Mouse (Mus musculus): ENCODE results near the gene Pced1b.

DNA sequence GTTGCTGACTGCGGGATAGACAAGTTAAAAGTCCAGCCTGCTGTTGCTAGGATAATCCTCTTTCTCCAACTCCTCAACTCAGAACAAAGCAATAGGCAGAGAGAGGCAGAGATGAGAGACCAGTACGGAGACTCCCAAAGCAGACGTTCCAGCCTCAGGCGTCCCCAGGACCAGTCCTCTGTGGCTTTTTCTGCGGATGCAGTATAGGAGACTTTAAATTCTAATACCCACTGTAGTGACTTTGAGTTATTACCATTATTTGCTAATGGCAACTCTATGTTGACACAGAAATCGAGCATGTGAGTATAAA lies 35.6 kb downstream of the Pced1b start:
- TF ChIP-seq CTCF (IDR thresholded peaks at IDR 0.05) (no peak), EP300 (IDR thresholded peaks at IDR 0.05; ENCODE audit: insufficient read depth, low read depth, low read length) (no peak)

Measured in heart, adult 2 months (tissue).